Mouse (Mus musculus): ENCODE data around the gene Akap17b. TPM values are rescaled to one million over a fixed set of nuclear protein-coding genes. Genes with fewer than 3 reads are reported as not detected.
"Not testable (repeated sequence)": the region's sequence is repeated elsewhere in the genome, so short reads cannot be mapped to it uniquely, and the experiment has no call there.

Akap17b gene
- total RNA-seq (2021) = 1 to 10 TPM; 1.6 to 1.8 TPM
- long read RNA-seq, experiment 1 = 0 reads
- long read RNA-seq, experiment 2 = 0 reads

GRCm38 (mm10) chrX:36644657-36645551 is at the start of gene Akap17b:
TSS of gene Akap17b (minus strand) at chrX:36645395.
- peak; percentile 83 for DNase-seq

DNA sequence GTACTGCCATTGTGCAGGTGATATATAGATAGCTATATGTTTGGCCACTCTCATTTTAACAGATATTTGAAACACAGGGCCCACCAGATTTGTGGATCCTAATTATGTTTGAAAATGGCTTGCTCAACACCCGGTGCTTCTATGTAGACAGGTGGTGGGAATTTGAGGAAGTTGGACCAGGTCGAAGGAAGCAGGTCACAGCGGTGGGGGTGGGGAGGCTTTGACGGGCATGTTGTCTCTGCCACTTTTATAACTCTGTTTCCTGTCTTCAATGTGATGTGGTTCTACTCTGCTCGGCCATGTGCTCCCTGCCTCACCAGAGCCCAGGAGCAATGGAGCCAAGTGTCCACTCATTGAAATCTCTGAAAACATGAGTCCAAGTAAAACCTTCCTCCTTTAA is 46.2 kb upstream of the Akap17b start:
- no peak for DNase-seq

GRCm38 (mm10) chrX:36689655-36690054 is 44.5 kb upstream of the Akap17b start:
- DNase-seq = no peak

DNA sequence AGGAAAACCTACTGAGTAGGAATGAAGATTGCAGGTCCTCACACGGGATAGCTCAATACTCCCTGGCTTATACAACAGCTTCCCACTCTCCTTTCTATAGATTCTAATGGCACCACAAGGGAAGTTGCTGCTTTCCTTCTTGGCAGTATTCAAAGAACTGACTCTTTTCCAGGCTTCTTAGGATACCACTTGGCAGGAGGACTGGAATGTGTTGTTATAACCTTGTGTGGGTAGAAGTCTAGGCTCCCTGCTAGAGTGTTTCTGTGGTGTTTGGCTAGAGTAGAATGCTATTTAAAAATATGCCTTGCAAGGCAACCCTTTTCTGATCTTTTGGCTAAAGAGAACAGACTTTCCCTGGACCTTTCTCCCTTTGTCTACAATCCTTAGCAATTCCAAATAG is 31.6 kb upstream of the Akap17b start:
- DNase-seq = no peak

DNA sequence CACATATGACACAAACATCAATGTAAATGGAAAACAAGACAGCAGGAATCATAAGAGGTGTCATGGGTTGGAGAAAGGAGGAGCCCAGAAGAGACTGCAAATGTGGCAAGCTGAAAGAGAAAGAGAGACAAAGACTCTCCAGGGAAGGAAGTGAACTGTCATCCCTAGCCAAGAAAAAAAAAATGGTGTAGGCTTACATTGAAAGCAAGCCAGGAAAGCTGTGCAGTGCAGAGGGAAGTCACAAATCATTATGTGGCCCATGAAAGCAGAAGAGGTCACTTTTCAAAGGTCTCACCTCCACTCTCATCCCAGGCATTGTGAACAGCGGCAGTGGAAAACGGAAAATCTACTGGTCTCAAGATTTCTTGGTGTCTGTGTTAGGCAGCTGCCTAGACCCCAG is 27.5 kb upstream of the Akap17b start:
- no peak for DNase-seq

DNA sequence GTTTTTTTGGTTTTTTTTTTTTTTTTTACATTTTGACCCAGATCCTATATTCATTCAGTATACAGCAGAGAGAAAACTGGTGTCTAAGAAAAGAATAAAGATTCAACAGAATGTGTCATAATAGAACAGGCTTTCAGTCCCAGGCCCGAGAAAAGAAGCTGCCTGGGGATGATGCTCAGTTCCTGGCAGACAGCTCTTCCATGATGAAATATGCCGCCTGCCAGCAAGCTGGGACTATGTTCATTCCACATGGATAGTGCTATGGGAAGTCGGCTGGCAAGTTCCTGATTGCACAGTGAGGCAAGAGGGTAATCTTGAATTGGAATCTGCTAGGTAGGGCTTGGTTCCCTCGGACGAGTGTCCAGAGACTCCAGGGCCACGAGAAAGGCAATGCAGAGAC is 5.1 kb downstream of the Akap17b start:
- no peak for DNase-seq

DNA sequence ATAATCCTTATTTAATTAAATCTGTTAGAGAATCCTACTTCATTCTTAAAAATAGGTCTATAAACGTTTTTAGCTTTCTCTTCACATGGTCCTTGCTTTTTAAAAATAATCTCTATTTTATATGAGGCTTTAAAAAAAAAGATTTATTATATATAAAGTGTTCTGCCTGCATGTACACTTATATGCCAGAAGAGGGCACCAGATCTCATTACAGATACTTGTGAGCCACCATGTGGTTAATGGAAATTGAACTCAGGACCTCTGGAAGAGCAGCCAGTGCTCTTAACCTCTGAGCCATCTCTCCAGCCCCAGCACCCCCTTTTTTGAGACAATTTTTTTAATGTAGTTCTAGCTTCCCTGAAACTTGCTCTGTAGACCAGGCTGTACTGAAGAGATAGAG is 14.4 kb downstream of the Akap17b start:
- no peak for DNase-seq

GRCm38 (mm10) chrX:36628102-36628501 is 17.1 kb downstream of the Akap17b start:
- no peak for DNase-seq

- no peak for DNase-seq
Observed at GRCm38 (mm10) chrX:36609117-36609516, 36.1 kb downstream of the Akap17b start.

- DNase-seq = no peak
Observed at GRCm38 (mm10) chrX:36604040-36604439, 41.2 kb downstream of the Akap17b start.

- DNase-seq = no peak
Observed at GRCm38 (mm10) chrX:36602926-36603325, 42.3 kb downstream of the Akap17b start.

DNA sequence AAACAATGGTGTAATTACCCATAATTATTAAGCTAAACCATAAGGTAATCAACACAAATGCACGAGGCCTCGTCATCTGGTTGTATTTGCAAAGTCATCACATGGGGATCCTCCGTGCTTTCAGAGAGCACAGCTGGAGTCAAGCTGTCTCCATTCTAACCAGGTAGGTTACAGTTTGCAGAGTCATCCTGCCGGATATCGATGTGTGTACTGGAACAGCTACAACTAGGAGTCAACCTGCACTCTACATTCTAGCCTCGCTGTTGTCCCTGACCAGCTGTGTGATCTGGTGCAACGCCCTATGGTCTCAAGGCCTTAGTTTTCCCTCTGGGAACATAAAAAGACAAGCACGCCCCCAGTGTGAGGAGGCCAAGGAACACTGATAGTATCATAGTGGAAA is 45.1 kb downstream of the Akap17b start:
- peak; percentile 6 for DNase-seq

- DNase-seq = no peak
Observed at GRCm38 (mm10) chrX:36599656-36600055, 45.5 kb downstream of the Akap17b start.

DNA sequence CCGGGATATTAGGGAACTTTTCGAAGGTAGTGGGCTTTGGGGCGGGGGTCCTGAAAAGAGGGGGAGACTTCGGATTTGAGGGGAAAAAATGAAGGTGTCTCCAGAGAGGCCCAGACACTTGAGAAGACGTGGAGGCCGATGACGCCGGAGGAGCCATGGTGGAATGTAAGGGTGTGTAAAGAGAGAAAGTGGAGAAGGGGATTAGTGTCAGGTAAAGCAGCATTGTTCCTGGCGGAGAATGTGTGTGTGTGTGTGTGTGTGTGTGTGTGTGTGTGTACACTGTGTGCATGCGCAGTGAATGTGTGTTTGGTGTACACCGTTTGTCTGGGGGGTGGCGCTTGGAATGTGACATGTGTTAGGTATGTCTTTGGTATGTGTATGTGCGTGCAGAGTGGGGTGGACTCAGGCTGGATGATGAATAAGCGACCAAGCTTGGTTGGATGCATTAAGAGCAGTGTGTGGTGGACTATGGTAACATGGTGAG is 46.3 kb downstream of the Akap17b start:
- DNase-seq = no peak

- no peak for DNase-seq
Observed at GRCm38 (mm10) chrX:36598390-36598810, 46.8 kb downstream of the Akap17b start.

DNA sequence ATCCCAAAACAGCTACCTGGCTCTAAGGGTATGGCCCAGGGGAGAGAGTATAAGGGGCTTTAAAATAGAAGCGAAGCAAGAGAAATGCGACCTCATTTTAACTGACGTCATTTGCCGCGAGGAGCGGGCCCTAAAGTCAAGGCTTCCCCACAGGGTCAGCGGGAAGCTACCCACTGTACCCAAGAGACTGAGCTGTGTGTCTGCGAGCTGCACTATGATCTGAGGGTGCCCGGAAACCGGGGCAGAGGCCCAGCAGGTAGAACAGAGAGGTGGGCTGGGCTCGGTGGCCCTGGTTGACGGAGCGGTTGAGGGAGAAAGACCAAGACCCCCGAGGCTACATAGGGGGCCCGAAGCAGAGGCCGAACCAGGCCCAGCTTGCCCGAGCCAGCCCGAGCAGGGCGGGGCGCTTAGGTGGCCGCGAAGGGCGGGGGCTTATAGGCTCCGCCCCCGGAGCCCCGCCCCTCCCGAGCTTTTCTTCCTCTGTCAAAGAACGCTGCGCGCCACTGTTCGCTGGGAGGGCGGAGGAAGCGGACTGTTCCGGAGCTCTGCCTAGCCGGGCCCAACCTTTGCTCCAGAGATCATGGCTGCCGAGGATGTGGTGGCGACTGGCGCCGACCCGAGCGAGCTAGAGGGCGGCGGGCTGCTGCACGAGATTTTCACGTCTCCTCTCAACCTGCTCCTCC is 47.3 kb downstream of the Akap17b start, which contains the start of gene Pgrmc1:
Gene Pgrmc1, plus strand, starts transcription at position 500 of the 683 bp plus-strand sequence.
- peak; percentile 81 for DNase-seq

- DNase-seq = not testable (repeated sequence)
Observed at GRCm38 (mm10) chrX:36596483-36597120, 48.6 kb downstream of the Akap17b start.

DNA sequence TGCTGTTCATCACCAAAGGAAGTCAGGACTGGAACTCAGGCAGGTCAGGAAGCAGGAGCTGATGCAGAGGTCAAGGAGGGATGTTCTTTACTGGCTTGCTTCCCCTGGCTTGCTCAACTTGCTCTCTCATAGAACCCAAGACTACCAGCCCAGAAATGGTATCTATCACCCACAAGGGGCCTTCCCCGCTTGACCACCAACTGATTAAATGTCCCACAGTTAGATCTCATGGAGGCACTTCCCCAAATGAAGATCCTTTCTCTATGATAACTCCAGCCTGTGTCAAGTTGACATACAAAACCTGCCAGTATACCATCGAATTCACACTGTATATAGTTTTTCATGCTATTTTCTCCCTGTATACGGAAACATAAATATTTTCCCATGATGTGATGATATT is 49.9 kb downstream of the Akap17b start:
- no peak for DNase-seq

DNA sequence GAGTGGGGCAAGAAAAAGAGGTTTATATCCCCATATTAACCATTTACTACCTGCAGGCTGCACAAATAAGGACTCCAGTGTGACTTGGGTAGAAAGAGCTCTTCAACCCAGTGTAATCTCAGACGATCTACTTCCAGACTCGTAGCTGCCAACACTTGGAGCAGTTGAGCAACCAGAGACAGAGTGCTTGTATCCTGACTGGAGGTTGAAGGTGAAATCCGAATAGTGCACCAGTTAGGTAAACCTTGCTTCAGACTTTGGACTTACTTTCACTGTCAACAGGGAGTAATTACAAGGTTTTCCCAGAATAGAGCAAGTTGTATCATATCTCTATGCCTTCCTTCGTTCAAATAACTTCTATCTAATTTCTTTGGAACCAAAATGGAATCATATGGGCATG is 53.7 kb downstream of the Akap17b start:
- DNase-seq = no peak

GRCm38 (mm10) chrX:36591120-36591519 is 54.1 kb downstream of the Akap17b start:
- no peak for DNase-seq

GRCm38 (mm10) chrX:36590266-36590665 is 54.9 kb downstream of the Akap17b start:
- DNase-seq = no peak
